Mouse (Mus musculus) NIH3T3 (cell line): ENCODE data around the gene Ttc22.

Source experiments
- DNase-seq: peaks from one replicate; pipeline ENCODE4 v3.0.0-alpha.2; 2012; ENCODE audit warnings: low read depth

The Ttc22 gene

DNA sequence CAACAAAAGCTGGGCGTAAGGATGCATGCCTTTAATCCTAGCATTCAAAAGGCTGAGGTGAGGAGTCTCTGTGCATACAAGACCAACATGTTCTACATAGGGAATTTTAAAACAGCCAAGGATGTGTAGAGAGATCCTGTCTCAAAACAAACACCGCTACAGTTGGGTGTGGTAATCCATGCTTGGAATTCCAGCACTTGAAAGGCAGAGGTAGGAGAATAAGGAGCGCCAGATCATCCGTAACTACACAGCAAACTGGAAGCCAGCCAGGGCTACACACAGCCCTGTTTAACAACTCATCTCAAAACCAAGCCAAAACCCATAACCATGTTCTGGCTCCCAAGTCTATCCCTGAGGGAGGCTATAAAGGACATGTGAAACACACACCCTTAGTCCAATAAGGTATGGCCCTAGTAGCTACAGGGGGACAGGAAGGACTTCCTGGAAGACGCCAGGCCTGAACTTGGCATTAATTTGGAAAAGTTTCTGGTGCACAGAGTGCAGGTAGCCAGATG is 41.8 kb downstream of the Ttc22 start:
- no peak for DNase-seq

DNA sequence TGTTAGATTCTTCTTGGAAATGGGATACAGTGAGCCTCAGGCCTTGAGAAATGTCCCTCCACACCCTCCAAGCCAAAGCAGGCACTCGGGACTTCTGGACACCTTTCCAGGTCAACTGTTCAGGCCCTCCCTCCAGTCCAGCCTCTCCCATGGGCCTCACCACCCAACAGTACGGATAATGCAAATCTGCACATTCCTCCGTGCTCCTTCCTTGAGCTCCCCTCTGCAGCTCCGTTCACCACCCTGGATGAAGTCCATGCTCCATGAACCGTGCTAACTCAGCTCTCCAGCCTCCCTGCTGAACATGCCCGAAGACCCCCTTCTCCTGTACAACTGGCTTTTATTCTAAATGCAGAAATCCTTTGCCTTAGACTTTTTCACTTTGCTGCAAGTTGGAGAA is 42.5 kb downstream of the Ttc22 start:
- no peak for DNase-seq

DNA sequence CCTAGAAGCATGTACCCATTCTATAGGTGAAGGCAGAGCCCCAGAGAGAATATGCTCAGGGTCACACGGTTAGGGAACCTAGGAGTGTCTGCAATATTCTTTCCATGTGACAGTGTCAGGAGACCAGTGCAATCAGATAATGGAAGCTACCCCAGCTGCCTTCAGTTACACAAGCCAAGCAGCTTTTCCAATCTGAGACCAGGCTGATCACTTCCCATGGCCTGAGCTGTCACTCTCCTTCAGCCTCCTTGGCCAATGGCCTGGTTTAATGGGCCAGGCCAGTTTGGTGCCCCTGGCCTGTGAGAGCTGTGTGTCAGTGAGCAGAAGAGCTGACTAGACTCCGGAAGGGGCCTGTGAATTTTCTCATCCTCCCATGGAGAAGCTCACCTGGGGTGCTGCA is 43.0 kb downstream of the Ttc22 start:
- DNase-seq, result no peak

- DNase-seq, result no peak
Measured at GRCm38 (mm10) chr4:106665673-106666072, 43.4 kb downstream of the Ttc22 start.

DNA sequence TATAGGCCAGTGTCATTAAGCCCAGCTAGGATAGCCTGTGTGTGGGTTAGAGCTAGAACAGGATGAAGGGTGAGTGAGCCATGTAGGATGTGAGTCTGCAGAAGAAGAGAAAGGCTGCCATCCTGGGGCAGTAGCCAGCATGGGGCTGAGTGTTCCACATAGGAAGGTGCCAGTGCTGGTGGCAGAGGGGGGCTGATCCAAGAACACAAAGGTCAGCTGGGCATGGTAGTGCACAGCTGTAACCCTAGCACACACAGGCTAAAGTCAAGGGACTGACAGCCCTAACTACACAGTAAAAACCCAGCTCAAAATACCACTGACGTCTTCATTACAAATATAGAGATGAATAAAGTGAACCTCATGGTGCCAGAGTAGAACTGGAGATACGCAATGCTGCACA is 44.3 kb downstream of the Ttc22 start:
- DNase-seq, result no peak

GRCm38 (mm10) chr4:106676749-106677148 is 54.5 kb downstream of the Ttc22 start:
- no peak for DNase-seq

- peak; percentile 98 for DNase-seq
Measured at GRCm38 (mm10) chr4:106678442-106679118, 56.3 kb downstream of the Ttc22 start, which contains the start of gene Ttc4. Ttc4 (minus strand) TSS chr4:106678944.

DNA sequence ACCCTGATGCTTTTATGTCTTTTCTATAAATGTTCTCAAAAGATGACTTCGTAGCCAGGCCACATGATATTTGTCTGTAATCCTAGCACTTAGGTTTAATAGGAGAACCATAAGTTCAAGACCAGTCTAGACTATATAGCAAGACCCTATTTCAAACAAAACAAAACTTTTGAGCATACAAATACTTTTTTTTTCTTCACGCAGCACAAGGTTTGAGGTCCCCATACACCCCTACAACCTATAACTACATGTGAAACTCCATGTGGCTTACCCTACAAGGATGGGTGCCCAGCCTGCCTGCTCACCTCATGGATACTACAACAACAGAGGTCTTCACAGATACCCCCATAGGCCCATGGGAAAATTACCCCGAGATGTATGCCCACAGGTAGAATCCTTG is 56.9 kb downstream of the Ttc22 start:
- DNase-seq, result no peak

DNA sequence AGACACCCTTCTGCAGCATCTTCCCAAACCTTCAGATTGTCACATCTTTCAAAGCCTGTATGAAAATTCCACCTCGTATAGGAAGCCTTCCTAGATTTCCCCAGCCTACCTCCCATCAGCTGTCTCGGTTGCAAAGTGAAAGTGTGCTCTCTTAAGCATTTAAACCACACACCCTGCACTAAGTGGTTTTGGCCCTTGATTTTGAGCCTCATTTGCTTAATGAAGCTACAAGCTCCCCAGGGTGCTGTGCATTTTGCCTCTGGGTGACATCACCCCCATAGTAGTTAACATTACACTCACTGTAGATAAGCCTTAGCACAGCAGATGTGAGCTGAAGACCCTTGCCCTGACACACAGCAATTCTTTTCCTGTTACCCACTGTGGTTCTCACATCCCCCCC is 58.7 kb downstream of the Ttc22 start:
- no peak for DNase-seq

GRCm38 (mm10) chr4:106688636-106689296 is 66.5 kb downstream of the Ttc22 start:
- DNase-seq, result no peak
